Mouse (Mus musculus): ENCODE results near the gene Rab37.

DNA sequence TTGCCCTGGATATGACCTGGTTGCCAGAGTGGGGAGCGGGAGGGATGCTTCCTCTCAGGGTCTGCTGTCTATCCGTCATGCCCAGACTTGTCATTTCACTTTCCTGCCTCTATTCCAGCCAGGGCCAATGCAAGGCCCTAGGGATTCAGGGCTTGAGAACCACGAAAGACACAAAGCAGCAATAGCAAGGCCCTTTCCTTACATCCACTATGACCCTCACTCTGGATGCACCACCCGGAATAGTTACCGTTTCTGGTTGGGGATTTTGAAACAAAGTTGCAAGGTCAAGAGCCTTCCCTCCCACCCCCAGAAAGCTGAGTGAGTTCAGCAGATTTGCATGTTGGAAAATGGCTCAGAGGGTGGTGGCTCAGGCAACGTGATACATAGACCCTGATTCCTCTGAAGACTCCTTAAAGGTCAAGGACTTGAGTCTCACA, 10.4 kb downstream of the Rab37 start:
- no peak for TF ChIP-seq CTCF (IDR thresholded peaks at IDR 0.05; ENCODE audit: low read depth, low read length)
- no peak for TF ChIP-seq POLR2A (IDR thresholded peaks at IDR 0.05; ENCODE audit: insufficient read depth, low read length)
